Mouse (Mus musculus) heart, postnatal 10 days (tissue): ENCODE data around the gene Stxbp5l. TPM values are rescaled to one million over a fixed set of nuclear protein-coding genes. Genes with fewer than 3 reads are reported as not detected.
"Not testable (repeated sequence)": the region's sequence is repeated elsewhere in the genome, so short reads cannot be mapped to it uniquely, and the experiment has no call there.

ENCODE experiments used
- DNase-seq, 2 experiments: peaks; one replicate each; pipeline ENCODE4 v3.0.0; 2021
- intact Hi-C: fragments of 180-260 bp; cut with DNase I; formaldehyde crosslinking; loops from one replicate; pipeline ENCODE4 v1.15.1; 2025
- total RNA-seq, 2 experiments: library from RNA; stranded (reverse); gene quantifications; 2 replicates each; pipeline ENCODE4 v1.2.3; 2021

Gene Stxbp5l
- total RNA-seq, 2 experiments from 2014 or later, result 0.05 TPM; not detected in 1

GRCm38 (mm10) chr16:37292593-37292992 is 92.2 kb downstream of the Stxbp5l start:
- intact Hi-C loops, result loop anchor here (1.0 to 10.0 kb wide), 4 partner anchors 345 to 652 kb away; no protein-coding TSS in a partner anchor
- DNase-seq, result peak in 1 of 2 experiments; percentile 16

GRCm38 (mm10) chr16:37280206-37280605 is 104.6 kb downstream of the Stxbp5l start:
- intact Hi-C loops, result no loop called here

GRCm38 (mm10) chr16:37273681-37274080 is 111.1 kb downstream of the Stxbp5l start:
- DNase-seq, result no peak
- intact Hi-C loops, result no loop called here

More at GRCm38 (mm10) chr16:37280206-37280605, 104.6 kb downstream of the Stxbp5l start:
- no peak for DNase-seq

GRCm38 (mm10) chr16:37261678-37262077 is 123.1 kb downstream of the Stxbp5l start:
- DNase-seq, result no peak
- intact Hi-C loops, result no loop called here

GRCm38 (mm10) chr16:37219151-37219550 is 165.6 kb downstream of the Stxbp5l start:
- no peak for DNase-seq
- intact Hi-C loops, result no loop called here

GRCm38 (mm10) chr16:37208783-37209182 is 176.0 kb downstream of the Stxbp5l start:
- DNase-seq, result no peak
- intact Hi-C loops, result no loop called here

GRCm38 (mm10) chr16:37194152-37194551 is 190.6 kb downstream of the Stxbp5l start:
- no peak for DNase-seq
- intact Hi-C loops, result no loop called here

GRCm38 (mm10) chr16:37125190-37125589 is 259.6 kb downstream of the Stxbp5l start:
- intact Hi-C loops, DNase-seq: not testable (repeated sequence)

GRCm38 (mm10) chr16:37109285-37109684 is 275.5 kb downstream of the Stxbp5l start:
- peak; percentile 61 to 67 for DNase-seq

GRCm38 (mm10) chr16:37108763-37109162 is 276.0 kb downstream of the Stxbp5l start:
- intact Hi-C loops, result loop anchor here (1.0 to 10.0 kb wide), 3 partner anchors 574 to 1086 kb away; no protein-coding TSS in a partner anchor

More at GRCm38 (mm10) chr16:37109285-37109684, 275.5 kb downstream of the Stxbp5l start:
- intact Hi-C loops, result loop anchor here (1.0 to 10.0 kb wide), 3 partner anchors 573 to 1086 kb away; no protein-coding TSS in a partner anchor

GRCm38 (mm10) chr16:37094169-37094833 is 290.5 kb downstream of the Stxbp5l start:
- no peak for DNase-seq
- intact Hi-C loops, result no loop called here

More at GRCm38 (mm10) chr16:37108763-37109162, 276.0 kb downstream of the Stxbp5l start:
- no peak for DNase-seq

GRCm38 (mm10) chr16:37089648-37090047 is 295.1 kb downstream of the Stxbp5l start:
- intact Hi-C loops, result no loop called here

GRCm38 (mm10) chr16:37072354-37072753 is 312.4 kb downstream of the Stxbp5l start:
- DNase-seq, result no peak
- intact Hi-C loops, result no loop called here

More at GRCm38 (mm10) chr16:37089648-37090047, 295.1 kb downstream of the Stxbp5l start:
- DNase-seq, result no peak

Other genes starting within 250 kb of the Stxbp5l start
- gene Gtf2e1, start 154.8 kb upstream of the Stxbp5l start, total RNA-seq, result 10 to 100 TPM in 1 of 2 experiments, 1 to 10 TPM in 1; 8.8 to 11.7 TPM
- gene Rabl3, start 154.9 kb upstream of the Stxbp5l start, total RNA-seq, result 10 to 100 TPM; 11.4 to 12.1 TPM
- gene Hgd, start 195.2 kb upstream of the Stxbp5l start, total RNA-seq, result under 1 TPM in 1 of 2 experiments, not detected in 1; 0.29 TPM